Mouse (Mus musculus) hematopoietic stem cell, adult 5-6 weeks (primary cell): ENCODE measurements around the gene Asphd2. TPM values are rescaled to one million over a fixed set of nuclear protein-coding genes. Genes with fewer than 3 reads are reported as not detected.

Source experiments
- ATAC-seq, 2 experiments: fragments of 125-278 bp in 1 of 2; replicated peaks in 1 of 2; 2 replicates each; pipeline ENCODE4 v1.8.0; 2016 to 2017; ENCODE audit warnings: inconsistent platforms in 2 of 2, mild to moderate bottlenecking in 2 of 2, moderate number of reproducible peaks in 2 of 2, low read depth in 1 of 2, moderate TSS enrichment in 1 of 2; ENCODE audit not compliant: low FRiP score in 2 of 2, poor library complexity in 2 of 2, severe bottlenecking in 2 of 2, insufficient read depth in 1 of 2, low TSS enrichment in 1 of 2
- total RNA-seq: library from RNA; stranded (forward); fragments of 172-1452, 232-1000 nt; gene quantifications from 2 replicates; pipeline ENCODE4 v1.2.3, GENCODE M21; 2017

Asphd2 gene
- total RNA-seq, 1 experiment from 2014 or later, result not detected

DNA sequence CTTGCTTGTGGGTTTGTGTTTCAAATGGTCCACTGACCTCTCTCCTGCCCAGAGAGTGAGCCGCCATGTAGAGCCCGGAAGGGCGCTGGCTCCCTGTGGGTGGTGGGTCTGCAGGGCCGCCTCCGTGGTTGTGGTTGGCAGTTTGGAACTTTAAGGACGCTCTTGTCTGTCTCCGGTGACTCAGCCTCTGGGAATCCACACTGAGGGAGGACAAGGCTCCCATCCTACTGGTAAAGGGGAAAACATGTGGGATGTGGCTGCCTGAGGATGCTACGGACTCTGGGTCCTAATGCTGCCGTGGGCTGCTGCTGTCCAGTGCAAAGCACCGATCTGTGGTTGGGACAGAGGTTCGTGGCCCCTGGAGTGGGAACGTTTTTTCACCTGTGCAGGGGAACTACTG, 26.7 kb downstream of the Asphd2 start:
- no peak for ATAC-seq

DNA sequence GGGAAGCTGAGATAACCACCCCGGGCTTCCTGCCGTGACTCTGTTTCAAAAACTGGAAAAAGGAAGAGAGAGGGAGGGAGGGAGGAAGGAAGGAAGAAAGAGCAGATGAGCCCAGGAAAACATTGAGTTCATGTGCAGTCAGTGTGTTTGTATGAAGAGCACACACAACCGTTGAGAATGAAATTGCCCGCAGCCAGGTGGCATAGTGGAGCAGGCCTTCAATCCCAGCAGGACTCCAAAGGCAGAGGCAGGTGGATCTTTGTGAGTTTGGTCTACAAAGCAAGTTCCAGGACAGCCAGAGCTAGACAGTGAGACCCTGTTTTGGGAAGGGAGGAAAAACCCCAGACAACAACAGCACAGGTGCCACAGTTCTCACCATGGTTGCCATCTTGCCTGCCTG, 27.3 kb downstream of the Asphd2 start:
- ATAC-seq, result no peak

DNA sequence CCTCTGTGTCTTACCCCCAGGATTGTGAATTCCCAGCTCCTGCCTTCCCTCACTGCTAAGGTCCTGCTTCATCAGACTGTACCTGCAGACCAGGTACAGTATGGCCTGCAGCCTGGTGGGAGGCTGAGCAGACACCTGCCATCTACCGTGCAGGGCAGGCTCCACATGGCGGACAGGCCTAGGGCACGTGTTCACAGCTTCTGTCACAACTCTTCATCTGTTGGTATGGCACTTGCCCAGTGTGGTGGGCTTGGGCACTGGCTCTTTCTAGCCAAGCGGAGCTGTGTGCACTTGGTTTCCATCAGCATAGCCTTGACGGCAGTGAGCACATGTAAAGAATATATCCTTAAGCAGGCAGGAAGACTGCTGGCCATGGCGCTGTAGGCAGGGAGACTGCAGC, 27.8 kb downstream of the Asphd2 start:
- ATAC-seq, result no peak

DNA sequence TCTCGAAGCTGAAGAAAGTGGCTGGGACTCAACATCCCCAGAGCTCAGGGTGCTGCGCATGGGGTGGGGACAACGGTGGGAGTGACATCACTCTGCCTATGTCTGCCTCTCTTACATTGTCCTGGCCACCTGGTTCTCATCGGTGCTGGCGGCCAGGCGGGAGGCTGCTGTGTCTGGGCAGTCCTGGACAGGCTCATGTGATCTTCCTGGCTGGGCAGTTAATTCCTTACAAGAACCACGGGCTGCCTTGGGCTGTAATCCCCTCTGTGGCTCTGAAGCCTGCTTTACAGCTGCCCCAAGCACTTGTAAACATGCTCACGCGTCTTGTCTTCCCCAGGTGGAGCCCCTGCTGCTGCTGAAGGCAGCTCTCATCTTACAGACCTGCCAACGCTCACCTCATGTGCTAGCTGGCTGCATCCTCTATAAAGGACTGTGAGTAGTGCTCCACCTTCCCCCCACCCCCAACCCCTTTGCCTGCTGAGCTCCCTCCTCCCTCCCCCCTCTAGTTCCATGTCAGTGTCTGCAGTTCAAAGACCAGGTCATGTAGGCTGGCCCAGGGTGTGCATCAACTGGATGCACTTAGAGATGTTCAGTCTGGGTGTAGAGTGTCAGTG, 30.4 kb downstream of the Asphd2 start:
- no peak for ATAC-seq

DNA sequence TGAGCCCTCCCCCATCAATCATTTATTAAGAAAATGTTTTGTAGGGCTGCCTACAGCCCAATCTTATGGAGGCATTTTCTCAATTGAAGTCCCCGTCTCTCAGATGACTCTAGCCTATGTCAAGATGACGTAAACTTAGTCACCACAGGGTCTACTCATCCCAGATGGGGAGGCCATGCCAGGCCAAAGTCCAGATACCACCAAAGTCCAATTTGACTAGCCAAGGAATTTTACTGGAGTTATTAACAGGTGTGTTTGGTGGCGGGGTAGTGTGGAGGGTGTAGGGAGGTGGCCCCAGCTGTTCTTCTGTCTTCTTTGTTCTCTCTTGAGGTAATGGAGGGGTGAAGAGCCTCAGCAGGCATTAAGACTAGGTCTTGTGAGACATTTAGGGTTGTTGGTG, 34.6 kb downstream of the Asphd2 start:
- no peak for ATAC-seq

- ATAC-seq, result no peak
These were observed 35.1 kb downstream of the Asphd2 start for GRCm38 (mm10) chr5:112359520-112359919.

GRCm38 (mm10) chr5:112356322-112356721, 38.3 kb downstream of the Asphd2 start:
- no peak for ATAC-seq

GRCm38 (mm10) chr5:112355910-112356309, 38.8 kb downstream of the Asphd2 start, which contains the start of gene Gm6583:
Gm6583 (minus strand) TSS chr5:112356033.
- ATAC-seq, result no peak

- no peak; a peak in 1 of 4 replicates for ATAC-seq
These were observed 39.2 kb downstream of the Asphd2 start for GRCm38 (mm10) chr5:112355493-112355892.

DNA sequence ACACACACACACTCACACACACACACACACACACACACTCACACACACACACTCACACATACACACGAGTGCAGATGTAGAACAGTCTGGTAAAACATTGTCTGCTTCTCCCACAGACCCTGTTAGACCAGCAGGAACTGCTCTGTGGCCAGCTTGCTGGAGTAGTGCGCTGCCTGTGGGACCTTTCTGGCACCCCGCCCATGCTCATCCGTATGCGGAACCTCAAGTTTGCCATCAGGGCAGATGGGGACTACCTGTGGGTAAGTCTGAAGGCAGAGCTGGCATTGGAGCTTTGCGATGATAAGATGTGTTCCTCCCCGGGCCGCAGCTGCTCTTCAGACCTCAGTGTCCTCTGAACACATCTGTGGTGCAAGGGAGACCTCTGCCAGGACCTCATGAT, 45.5 kb downstream of the Asphd2 start:
- no peak for ATAC-seq

- ATAC-seq, result no peak
These were observed 48.3 kb downstream of the Asphd2 start for GRCm38 (mm10) chr5:112346211-112346965.

DNA sequence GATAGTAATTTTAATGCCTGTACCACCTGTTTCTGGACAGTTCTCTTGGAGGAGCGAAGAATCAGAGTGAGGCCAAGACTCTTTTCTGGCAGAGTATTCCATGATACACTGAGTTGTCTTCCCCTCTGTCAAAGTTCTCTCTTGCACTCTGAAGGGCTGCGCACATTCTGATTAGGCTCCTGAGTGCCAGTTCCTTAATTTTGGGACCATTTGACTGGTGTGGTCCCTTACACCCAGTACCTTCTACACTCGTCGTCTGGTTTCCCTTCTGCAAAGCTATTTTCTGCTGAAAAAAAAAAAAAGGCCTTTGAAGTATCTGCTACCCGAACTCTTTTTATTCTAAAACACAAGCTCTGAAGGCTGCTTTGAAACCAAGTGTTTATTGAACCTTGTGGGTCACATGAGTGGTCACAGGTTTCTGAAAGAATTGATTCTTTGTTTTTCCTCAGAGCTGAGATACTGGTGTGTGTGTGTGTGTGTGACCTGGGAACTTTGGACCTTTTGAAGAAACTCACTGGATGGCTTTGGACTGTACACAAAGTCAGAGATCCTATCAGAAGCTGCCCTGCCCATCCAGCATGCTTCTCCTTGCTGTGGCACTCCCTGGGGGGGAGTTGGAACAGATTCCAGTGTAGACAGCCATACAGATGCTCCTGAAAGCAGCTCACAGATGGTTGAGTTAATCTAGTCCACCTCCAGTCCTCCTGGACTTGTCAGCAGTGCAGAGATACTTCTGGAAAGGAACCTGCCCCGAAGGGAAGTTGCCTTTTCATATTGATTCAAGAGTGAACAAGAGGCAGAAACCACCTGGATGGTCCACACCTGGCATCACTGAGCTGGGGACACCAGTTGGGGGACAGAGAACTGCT, 50.3 kb downstream of the Asphd2 start:
- no peak for ATAC-seq

GRCm38 (mm10) chr5:112343205-112343595, 51.5 kb downstream of the Asphd2 start:
- peak; percentile 41 to 50; a peak in 3 of 4 replicates for ATAC-seq

DNA sequence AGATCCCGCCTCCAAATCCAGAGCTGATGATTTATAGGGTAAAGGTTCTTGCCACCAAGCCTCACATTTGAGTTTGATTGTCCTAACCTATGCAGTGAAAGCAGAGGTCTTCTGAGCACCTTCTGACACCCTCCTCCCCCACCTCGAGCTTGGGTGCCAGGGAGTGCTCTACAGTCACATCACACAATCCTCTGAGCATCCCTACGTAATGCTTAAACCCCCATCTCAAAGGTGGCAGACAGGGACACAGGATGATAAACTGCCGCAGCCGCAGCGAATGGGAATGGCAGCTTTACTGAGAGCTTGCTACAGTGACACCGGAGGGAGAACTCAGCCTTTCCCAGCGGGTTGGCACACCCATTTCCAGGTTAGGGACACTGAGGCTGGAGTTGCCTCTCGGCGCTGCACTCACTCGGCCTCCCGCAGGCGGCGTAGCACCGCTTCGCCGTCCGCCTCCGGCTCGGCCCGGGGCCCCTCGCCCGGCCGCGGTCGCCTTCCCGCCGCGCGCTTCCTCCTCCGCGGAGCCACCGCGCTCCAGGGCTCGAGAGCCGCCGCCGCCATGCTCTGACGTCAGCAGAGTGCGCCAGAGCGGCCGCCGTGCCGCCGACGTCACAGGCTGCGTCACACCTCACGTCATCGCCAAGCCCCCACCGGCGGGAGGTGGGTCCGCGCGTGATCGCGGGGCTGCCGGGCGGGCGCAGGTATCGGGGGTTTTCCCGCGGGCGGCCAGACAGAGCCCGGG, 52.0 kb downstream of the Asphd2 start, which contains the start of the genes Srrd and Hps4:
Gene Srrd, minus strand, starts transcription at position 578 of the 742 bp plus-strand sequence.
Gene Hps4, plus strand, starts transcription at position 621 of the 742 bp plus-strand sequence.
- peak; percentile 44 to 79 for ATAC-seq

GRCm38 (mm10) chr5:112339215-112339614, 55.5 kb downstream of the Asphd2 start:
- no peak for ATAC-seq

- ATAC-seq, result no peak
These were observed 57.7 kb downstream of the Asphd2 start for GRCm38 (mm10) chr5:112337004-112337403.

DNA sequence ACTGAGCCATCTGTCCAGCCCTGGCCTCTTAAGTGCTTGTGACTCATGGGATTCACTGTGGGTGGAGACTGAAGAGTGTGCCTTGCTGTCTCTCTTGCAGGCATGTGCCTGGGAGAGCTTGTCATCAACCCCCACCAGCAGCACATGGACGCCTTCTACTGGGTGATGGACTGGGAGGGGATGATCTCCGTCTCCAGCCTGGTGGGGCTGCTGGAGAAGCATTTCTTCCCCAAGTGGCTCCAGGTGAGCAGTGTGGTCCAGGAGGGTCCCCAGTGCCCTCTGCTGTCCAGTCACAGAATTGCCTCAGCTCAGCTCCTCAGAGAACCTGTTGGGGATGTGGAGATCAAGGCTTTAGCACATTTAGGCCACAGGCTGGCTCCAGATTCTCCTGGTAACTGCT, 59.2 kb downstream of the Asphd2 start:
- peak; percentile 65 to 67; a peak in 3 of 4 replicates for ATAC-seq
